Mouse (Mus musculus) lung, postnatal 25 days (tissue): ENCODE results near the gene Madd.
"Not testable (repeated sequence)": the region's sequence is repeated elsewhere in the genome, so short reads cannot be mapped to it uniquely, and the experiment has no call there.

ENCODE experiments used
- DNase-seq: peaks from one replicate; pipeline ENCODE4 v3.0.0; 2022; ENCODE audit warnings: low spot score

Gene Madd

GRCm38 (mm10) chr2:91125101-91125500 is 58.5 kb downstream of the Madd start:
- DNase-seq, result no peak

- DNase-seq, result no peak
Measured at GRCm38 (mm10) chr2:91123521-91123920, 60.1 kb downstream of the Madd start.

- DNase-seq, result no peak
Measured at GRCm38 (mm10) chr2:91121497-91121896, 62.1 kb downstream of the Madd start.

- no peak for DNase-seq
Measured at GRCm38 (mm10) chr2:91121011-91121410, 62.6 kb downstream of the Madd start.

- DNase-seq, result no peak
Measured at GRCm38 (mm10) chr2:91120261-91120671, 63.4 kb downstream of the Madd start.

- DNase-seq, result no peak
Measured at GRCm38 (mm10) chr2:91119551-91119950, 64.1 kb downstream of the Madd start.

- no peak for DNase-seq
Measured at GRCm38 (mm10) chr2:91119061-91119460, 64.6 kb downstream of the Madd start.

- DNase-seq, result no peak
Measured at GRCm38 (mm10) chr2:91118647-91119046, 65.0 kb downstream of the Madd start.

GRCm38 (mm10) chr2:91117585-91118275 is 65.9 kb downstream of the Madd start, which contains the start of gene Mybpc3:
TSS of gene Mybpc3 (plus strand) at chr2:91118144.
- no peak for DNase-seq

- no peak for DNase-seq
Measured at GRCm38 (mm10) chr2:91116842-91117241, 66.8 kb downstream of the Madd start.

- no peak for DNase-seq
Measured at GRCm38 (mm10) chr2:91115578-91115970, 68.1 kb downstream of the Madd start.

- DNase-seq, result peak; percentile 95
Measured at GRCm38 (mm10) chr2:91114781-91115577, 68.7 kb downstream of the Madd start.

- no peak for DNase-seq
Measured at GRCm38 (mm10) chr2:91113852-91114251, 69.8 kb downstream of the Madd start.

GRCm38 (mm10) chr2:91113334-91113733 is 70.3 kb downstream of the Madd start:
- no peak for DNase-seq

- peak; percentile 65 for DNase-seq
Measured at GRCm38 (mm10) chr2:91112491-91112890, 71.1 kb downstream of the Madd start.

- not testable (repeated sequence) for DNase-seq
Measured at GRCm38 (mm10) chr2:91111832-91112231, 71.8 kb downstream of the Madd start.

GRCm38 (mm10) chr2:91110429-91110828 is 73.2 kb downstream of the Madd start:
- no peak for DNase-seq

GRCm38 (mm10) chr2:91109807-91110385 is 73.7 kb downstream of the Madd start:
- DNase-seq, result peak; percentile 54

GRCm38 (mm10) chr2:91109241-91109640 is 74.4 kb downstream of the Madd start:
- no peak for DNase-seq

GRCm38 (mm10) chr2:91108156-91108555 is 75.5 kb downstream of the Madd start:
- DNase-seq, result peak; percentile 52

- peak; percentile 93 for DNase-seq
Measured at GRCm38 (mm10) chr2:91101124-91101740, 82.4 kb downstream of the Madd start.

- DNase-seq, result peak; percentile 74
Measured at GRCm38 (mm10) chr2:91098156-91098555, 85.5 kb downstream of the Madd start.
